Mouse (Mus musculus) 3134 (cell line): ENCODE data around the gene Jakmip3.

Experiments
- DNase-seq: peaks from one replicate; pipeline ENCODE4 v3.0.0-alpha.2; 2011; ENCODE audit warnings: low spot score; ENCODE audit not compliant: insufficient read length; ENCODE audit errors: extremely low read depth

Jakmip3 gene

DNA sequence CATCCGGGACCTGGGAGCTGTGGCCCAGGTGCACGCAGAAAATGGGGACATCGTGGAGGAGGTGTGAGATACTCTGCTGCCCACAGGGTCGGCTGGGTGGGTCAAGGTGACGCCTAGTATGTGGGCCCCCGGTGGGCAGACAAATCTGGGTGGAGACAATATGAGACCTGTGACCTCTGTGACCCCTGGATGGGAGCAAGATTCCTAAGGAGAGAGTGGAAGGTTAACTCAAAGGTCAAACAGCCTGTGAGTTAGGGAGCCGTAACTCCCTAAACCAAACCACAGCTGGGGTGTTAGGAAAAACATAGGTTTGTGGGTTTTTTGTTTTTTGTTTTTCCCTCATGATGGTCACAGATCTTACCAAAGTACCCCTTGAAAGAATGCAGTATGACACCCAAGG, 153.3 kb downstream of the Jakmip3 start:
- DNase-seq, result no peak

- DNase-seq, result no peak
These were observed 154.2 kb downstream of the Jakmip3 start for GRCm38 (mm10) chr7:139094761-139095160.

DNA sequence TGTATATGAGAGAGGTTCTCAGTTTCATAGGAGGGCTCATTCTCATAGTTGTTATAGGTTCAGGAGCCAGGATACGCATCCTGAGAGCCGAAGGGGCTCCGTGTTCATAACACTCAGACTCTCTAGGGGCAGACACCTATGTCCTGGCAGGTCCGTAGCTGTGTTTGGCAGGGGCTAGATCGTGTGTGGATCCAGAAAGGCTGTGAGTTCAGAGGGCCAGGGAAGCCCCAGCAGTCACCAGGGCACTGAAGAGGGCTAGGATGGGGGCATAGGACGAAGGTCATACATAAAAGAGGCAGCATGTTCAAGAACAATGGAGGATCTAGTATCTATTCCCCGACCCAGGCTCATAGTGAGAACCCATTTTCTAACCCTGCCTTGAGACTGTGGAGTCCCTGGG, 154.8 kb downstream of the Jakmip3 start:
- no peak for DNase-seq

DNA sequence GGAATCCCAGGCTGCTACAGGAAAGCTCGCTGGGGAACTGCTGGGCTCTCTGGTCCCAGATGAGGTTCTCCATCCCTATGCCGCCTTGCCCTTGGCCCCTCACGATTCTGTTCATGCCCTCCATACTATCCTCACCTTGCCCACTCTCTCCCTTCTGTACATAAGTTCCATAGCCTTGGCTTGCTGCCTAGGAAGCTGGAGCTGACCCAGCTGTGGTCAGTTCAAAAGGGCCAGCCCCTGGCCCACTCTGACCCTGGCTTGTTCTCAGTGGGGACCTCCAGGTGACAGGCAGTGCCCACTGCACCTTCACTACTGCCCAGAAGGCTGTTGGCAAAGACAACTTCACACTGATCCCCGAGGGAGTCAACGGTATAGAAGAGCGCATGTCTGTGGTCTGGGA, 155.9 kb downstream of the Jakmip3 start:
- DNase-seq, result peak; percentile 33

GRCm38 (mm10) chr7:139100531-139101095, 160.1 kb downstream of the Jakmip3 start:
- DNase-seq, result no peak

DNA sequence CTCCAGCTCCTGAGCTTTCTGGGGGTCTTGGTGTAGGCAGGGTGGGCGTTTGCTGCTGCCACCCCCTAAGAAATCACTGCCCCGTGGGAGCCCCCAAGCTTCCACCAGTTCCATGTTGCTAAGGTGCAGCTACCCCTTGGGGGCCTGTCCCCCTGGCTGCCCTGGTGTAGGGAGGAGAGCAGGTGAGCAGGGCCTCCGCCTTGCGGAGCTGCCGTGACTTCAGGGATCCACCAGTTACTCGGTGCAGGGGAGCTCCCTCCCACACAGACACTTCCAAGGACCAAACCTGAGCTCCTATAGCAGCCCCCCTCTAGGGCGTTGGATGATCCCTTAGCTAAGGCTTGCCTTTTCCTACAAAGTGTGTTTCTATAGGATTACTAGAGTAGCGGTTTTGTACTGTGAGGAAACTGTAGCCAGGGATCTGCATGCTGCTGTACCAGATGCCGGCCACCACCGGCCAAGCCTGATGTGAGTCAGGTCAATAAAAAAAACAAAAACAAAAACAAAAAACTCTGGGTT, 160.8 kb downstream of the Jakmip3 start:
- no peak for DNase-seq

DNA sequence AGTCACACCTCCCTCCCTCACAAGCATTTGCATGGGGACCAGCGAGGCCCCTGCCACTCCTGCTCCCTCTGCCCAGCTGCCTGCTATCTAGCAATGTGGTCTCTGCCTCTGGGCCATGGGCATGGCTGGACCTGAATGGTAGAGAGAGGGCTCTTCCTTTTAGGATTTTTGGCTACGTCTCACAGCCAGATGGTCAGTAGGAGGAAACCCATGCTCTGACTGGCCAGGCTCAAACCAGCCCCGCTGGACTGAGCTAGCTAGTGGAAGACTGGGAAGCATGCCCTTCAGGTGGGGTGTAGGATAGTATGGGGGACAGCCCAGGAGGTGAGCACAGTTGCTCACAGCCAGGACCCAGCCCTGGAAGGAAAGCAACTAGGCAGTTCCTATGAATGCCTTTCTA, 161.3 kb downstream of the Jakmip3 start:
- DNase-seq, result no peak

- no peak for DNase-seq
These were observed 163.4 kb downstream of the Jakmip3 start for GRCm38 (mm10) chr7:139103960-139104381.

GRCm38 (mm10) chr7:139105076-139105475, 164.5 kb downstream of the Jakmip3 start:
- DNase-seq, result no peak

DNA sequence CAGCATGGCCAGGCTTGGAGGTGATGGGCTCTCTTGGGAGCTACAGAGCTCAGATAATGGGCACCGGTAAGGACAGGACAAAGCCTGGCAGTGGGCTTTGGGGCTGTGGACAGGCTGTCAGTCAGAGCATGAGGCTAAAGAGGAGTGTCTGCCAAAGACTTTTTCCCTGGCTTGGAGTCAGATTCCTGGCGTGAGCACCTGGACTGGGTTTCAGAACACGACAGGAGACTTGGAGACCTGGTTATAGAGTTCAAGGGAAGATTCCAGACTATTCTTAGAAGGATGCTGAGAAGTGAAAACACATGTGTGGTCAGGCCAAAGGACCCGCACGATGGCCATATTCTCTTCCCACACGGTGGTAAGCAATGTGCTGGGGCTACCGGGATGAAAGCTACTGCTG, 165.2 kb downstream of the Jakmip3 start:
- no peak for DNase-seq

- peak; percentile 12 for DNase-seq
These were observed 167.5 kb downstream of the Jakmip3 start for GRCm38 (mm10) chr7:139107908-139108650.

GRCm38 (mm10) chr7:139119152-139119774, 178.7 kb downstream of the Jakmip3 start:
- no peak for DNase-seq

GRCm38 (mm10) chr7:139119775-139120153, 179.2 kb downstream of the Jakmip3 start:
- DNase-seq, result no peak

DNA sequence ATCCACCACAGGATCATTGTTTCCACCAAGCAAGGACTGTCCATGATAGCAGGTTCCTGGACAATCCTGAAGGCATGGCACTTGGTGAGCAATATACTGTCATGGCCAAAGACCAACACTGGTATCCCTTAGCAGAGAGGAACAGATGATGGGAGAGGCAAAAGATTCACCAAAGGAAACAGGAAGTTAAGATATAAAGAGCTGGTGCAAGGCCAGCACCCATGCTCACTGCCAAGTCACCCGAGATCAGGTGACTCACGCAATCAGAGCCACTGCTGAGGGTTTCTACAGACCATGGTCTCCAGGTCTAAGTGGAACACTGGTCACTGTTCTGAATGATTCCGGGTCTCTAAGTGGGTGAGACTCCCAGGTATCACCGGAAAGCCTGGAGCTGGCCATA, 185.4 kb downstream of the Jakmip3 start:
- no peak for DNase-seq

GRCm38 (mm10) chr7:139126549-139126948, 186.0 kb downstream of the Jakmip3 start:
- no peak for DNase-seq

DNA sequence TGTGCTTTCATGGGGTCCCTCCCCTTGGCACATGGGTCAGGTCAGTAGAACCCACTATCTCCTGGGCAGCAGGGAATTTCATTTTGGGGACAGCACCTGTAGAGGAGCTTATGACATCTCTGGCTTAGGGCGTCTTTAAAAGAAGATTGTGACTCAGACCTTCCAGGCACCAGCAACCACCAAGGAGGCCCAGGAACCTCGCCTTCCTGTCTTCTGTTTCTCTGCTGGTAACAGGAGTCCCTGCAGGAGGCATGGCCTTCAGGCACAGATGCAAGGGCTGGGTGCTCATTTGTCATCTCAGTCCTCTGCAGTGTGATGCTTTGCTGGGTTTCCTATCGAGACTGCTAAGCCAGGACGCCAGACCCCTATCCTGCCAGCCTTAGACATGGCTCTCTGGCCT, 188.5 kb downstream of the Jakmip3 start:
- no peak for DNase-seq

DNA sequence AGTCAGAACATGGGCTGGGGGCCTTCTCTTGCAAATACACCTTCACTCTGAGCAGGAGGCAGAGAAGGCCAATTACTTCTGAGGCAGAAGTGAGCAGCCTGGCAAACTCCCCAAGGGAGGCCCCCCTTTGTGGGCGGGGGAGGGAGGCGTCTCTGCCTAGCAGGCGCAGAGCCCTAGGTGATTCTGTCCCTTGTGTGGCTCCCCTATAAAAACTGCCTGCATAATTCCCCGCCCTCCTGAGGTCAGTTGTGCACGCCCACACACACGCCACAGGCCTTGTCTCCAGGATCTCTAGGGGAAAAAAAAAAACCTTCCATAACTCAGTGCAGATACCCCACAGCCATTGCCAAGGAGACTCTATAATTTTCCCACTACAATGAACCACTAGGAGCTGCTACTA, 189.8 kb downstream of the Jakmip3 start:
- DNase-seq, result no peak

- no peak for DNase-seq
These were observed 191.0 kb downstream of the Jakmip3 start for GRCm38 (mm10) chr7:139131538-139131937.

DNA sequence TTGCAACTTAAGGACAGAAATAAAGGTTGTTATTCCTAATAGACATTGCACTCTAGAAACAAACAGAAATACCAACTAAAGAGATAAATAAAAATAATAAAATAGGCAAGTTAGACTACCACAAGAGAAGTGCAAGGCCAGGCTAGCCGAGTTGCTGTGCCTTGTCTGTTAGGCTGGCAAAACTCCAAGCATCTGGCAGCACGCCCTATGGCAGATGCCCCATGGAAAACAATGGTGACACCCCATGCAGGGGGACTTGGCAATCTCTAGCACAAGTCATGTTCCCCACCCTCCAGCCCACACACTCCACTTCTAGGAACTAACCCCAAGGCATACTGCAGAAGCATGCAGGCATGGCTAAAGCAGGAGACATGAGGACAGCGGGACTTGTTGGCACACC, 192.9 kb downstream of the Jakmip3 start:
- DNase-seq, result no peak
